Mouse (Mus musculus): Measurements from ENCODE around the gene Ptch2. TPM values are rescaled to one million over a fixed set of nuclear protein-coding genes. Genes with fewer than 3 reads are reported as not detected.

The Ptch2 gene
- polyA plus RNA-seq, 1 experiment from 2014 or later: 3.6 TPM

DNA sequence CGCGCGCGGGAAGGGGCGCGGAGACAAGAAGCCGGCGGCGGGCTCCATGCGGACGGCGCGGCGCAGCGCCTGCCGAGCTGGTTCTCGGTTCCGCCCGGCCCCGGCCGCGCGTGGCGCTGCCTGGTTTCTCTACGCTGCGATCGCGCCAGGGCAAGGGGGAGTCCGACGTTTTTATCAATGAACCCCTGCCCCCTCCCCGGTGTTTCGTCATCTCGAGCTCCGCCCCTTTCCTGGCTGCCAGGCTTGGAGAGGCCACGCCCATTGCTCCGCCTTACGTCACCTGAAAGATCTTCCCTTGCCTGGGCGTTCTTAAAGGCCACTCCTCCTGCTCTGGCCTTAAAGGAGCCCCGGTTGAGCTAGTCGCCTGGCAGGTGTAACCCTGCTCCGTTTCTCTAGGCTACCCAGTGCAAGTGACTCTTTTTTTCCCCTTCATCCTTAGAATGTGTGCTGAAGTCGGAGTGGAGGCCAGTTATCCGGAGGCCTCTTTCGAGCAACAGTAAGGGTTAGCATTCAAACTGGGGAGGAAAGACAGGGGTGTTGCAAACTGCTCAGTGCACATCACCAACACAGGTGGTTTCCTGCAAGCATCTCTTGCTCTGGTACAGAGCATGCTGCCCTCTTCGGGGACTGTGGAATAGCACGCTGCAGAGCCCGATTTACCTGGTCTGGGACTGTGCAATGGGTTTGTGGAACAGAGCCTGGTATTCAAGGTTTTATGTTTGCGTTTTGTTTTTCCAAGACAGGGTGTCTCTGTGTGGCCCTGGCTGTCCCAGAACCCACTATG lies 38.1 kb downstream of the Ptch2 start, which contains the start of gene Plk3:
TSS of gene Plk3 (minus strand) at position 147 of the 784 bp plus-strand sequence.
- Histone ChIP-seq H3K9ac (replicated peaks; ENCODE audit: low read depth) (peak within 1 kb of the TSS; percentile 78), H3K4me2 (replicated peaks; ENCODE audit: low read depth, low read length) (peak within 1 kb of the TSS; percentile 99), H3K27ac (ENCODE audit: low read length) (0 out of 2 replicates have a peak within 1 kb of the TSS, but pooled peaks have one; percentile 9), H3K4me1 (ENCODE audit: insufficient read depth, low read depth, low read length) (peaks cover 3% of the 10 kb centered on the region), H3K4me3 (ENCODE audit: low read depth, low read length) (peak within 1 kb of the TSS; percentile 85), H3K36me3 (ENCODE audit: insufficient read depth, low read length) (no peaks in the 10 kb centered on the region), H3K9me3 (ENCODE audit: low read length) (no peaks in the 10 kb centered on the region), H3K27me3 (replicated peaks; ENCODE audit: insufficient read depth, low read length) (no peaks in the 10 kb centered on the region)
- peak; percentile 97 for DNase-seq (ENCODE audit: low spot score)
- 2% methylated on average over 38 of the region's 48 CpGs for WGBS
- peak; percentile 30; the same call in 1 of the 2 replicates for TF ChIP-seq CTCF (IDR thresholded peaks at IDR 0.05)
- no peak for TF ChIP-seq EP300 (IDR thresholded peaks at IDR 0.05)
- ATAC-seq: peak; percentile 88

DNA sequence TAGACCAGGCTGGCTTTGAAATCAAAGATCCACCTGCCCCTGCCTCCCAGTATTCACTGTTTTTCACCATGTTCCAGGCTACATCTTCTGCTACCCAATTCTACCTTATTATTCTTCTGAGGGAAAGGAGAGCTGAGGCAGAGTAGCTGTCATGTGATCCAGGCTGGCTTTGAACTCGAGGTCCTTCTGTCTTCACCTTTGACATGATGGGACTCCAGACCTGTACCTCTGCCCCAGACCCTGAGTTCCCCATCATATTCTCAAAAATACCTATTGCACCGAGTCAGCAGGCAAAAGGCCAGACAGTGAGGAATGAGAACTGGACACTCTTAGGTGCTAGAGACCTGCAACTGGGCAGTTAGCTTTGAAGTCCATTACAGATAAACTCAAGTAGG lies 38.7 kb downstream of the Ptch2 start:
- DNase-seq (ENCODE audit: low spot score): no peak
- no peak overlapping the region for H3K9ac ChIP-seq (replicated peaks; ENCODE audit: low read depth)
- H3K27me3 ChIP-seq (replicated peaks; ENCODE audit: insufficient read depth, low read length): no peaks in the 10 kb centered on the region
- H3K4me3 ChIP-seq (ENCODE audit: low read depth, low read length): no peak overlapping the region
- 13% methylated on average over 2 of the region's 2 CpGs for WGBS
- TF ChIP-seq CTCF (IDR thresholded peaks at IDR 0.05) (no peak), EP300 (IDR thresholded peaks at IDR 0.05) (no peak)
- no peaks in the 10 kb centered on the region for H3K36me3 ChIP-seq (ENCODE audit: insufficient read depth, low read length)
- peaks cover 3% of the 10 kb centered on the region for H3K4me1 ChIP-seq (ENCODE audit: insufficient read depth, low read depth, low read length)
- no peak overlapping the region for H3K27ac ChIP-seq (ENCODE audit: low read length)
- H3K4me2 ChIP-seq (replicated peaks; ENCODE audit: low read depth, low read length): no peak overlapping the region
- ATAC-seq: no peak
- no peaks in the 10 kb centered on the region for H3K9me3 ChIP-seq (ENCODE audit: low read length)

DNA sequence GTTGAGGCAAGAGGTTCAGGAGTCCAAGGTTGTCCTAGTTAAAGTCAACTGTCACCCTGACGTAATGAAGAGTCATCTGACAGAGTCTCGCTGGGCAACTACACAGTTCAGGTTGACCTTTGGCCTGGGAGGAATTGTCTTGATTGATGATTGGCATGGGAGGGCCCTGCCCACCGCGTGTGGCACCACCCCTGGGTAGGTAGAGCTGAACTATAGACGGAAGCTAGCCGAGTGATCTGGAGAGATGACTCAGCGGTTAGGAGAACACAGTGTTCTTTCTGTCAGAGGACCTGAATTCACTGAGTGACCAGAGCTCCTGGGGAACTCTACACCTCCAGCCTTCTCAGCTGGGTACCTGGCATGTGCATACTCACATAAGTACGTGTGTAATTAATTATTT lies 40.2 kb downstream of the Ptch2 start:
- peak; percentile 86 for DNase-seq (ENCODE audit: low spot score)
- H3K27ac ChIP-seq (ENCODE audit: low read length): peak overlapping the region; percentile 69
- WGBS: 18% methylated on average over 8 of the region's 8 CpGs

DNA sequence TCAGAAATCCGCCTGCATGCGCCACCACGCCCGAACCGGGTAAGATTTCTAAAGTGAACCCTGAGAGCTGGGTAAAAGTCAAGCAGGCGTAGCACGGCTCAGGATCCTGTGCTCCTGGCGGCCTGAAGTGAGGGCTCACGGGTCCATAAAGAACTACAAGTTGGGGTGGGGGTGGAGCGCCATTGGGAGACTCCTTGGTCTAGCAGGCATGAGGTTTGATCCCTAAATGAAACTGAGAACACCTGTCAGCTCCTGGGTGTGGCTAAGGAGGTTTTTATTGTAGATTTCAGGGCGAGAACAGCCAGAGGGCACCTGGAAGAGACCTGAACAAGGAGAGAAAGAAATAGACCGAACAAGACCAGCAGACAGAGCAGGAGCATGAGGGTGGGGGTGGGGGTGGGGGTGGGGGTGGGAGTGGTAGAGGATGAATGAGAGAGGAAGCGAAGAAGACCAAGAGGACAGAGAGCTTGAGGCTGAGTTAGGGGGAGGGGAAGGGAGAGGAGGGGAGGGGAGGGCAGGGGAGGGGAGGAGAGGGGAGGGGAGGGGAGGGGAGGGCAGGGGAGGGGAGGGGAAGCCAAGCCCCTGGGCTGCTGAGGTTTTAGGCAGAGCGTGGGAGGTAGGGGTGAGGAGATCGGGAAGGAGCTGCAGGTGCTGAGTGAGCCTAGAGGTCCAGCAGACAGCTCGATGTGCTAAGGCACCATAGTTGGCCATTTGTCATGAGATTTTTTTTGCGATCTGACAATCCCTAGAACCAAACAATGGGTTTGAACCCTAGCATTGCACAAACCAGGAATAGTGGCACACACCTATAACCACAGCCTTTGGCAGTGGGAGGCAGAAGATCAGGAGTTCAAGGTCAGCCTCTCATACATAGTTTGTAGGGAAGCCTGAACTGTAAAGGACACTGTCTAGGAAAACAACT lies 42.7 kb downstream of the Ptch2 start:
- Histone ChIP-seq H3K27ac (ENCODE audit: low read length) (no peak overlapping the region), H3K4me3 (ENCODE audit: low read depth, low read length) (no peak overlapping the region), H3K4me2 (replicated peaks; ENCODE audit: low read depth, low read length) (no peak overlapping the region), H3K36me3 (ENCODE audit: insufficient read depth, low read length) (no peaks in the 10 kb centered on the region), H3K9me3 (ENCODE audit: low read length) (no peaks in the 10 kb centered on the region), H3K27me3 (replicated peaks; ENCODE audit: insufficient read depth, low read length) (no peaks in the 10 kb centered on the region), H3K4me1 (ENCODE audit: insufficient read depth, low read depth, low read length) (no peaks in the 10 kb centered on the region; the same call in 1 of the 2 replicates), H3K9ac (replicated peaks; ENCODE audit: low read depth) (no peak overlapping the region)
- no peak for DNase-seq (ENCODE audit: low spot score)
- WGBS: 63% methylated on average over 16 of the region's 17 CpGs
- ATAC-seq: no peak
- TF ChIP-seq CTCF (IDR thresholded peaks at IDR 0.05) (no peak), EP300 (IDR thresholded peaks at IDR 0.05) (no peak)

More for the DNA sequence above, 40.2 kb downstream of the Ptch2 start:
- Histone ChIP-seq H3K9me3 (ENCODE audit: low read length) (no peaks in the 10 kb centered on the region), H3K36me3 (ENCODE audit: insufficient read depth, low read length) (no peaks in the 10 kb centered on the region), H3K4me3 (ENCODE audit: low read depth, low read length) (no peak overlapping the region), H3K4me2 (replicated peaks; ENCODE audit: low read depth, low read length) (no peak overlapping the region), H3K27me3 (replicated peaks; ENCODE audit: insufficient read depth, low read length) (no peaks in the 10 kb centered on the region), H3K9ac (replicated peaks; ENCODE audit: low read depth) (no peak overlapping the region), H3K4me1 (ENCODE audit: insufficient read depth, low read depth, low read length) (peaks cover 3% of the 10 kb centered on the region)
- peak; percentile 68 for ATAC-seq
- TF ChIP-seq CTCF (IDR thresholded peaks at IDR 0.05) (no peak), EP300 (IDR thresholded peaks at IDR 0.05) (peak; percentile 88)

DNA sequence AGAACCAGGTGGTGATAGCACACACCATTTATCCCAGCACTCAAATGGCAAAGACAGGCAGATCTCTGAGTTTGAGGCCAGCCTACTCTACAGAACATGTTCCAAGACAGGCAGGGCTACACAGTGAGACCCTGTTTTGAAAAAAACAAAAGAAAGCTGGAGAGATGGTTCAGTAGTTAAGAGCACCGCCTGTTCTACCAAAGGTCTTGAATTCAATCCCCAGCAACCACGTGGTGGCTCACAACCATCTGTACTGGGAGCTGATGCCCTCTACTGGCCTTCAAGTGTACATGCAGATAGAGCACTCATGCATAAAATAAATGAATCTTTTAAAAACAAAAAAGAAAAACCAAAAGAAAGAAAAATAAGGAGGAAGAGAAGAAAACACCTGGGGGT lies 43.3 kb downstream of the Ptch2 start:
- no peak overlapping the region for H3K4me3 ChIP-seq (ENCODE audit: low read depth, low read length)
- no peaks in the 10 kb centered on the region for H3K9me3 ChIP-seq (ENCODE audit: low read length)
- no peak overlapping the region for H3K4me2 ChIP-seq (replicated peaks; ENCODE audit: low read depth, low read length)
- peak; percentile 73 for DNase-seq (ENCODE audit: low spot score)
- ATAC-seq: peak; percentile 35; the same call in 1 of the 2 replicates
- H3K27ac ChIP-seq (ENCODE audit: low read length): no peak overlapping the region
- H3K4me1 ChIP-seq (ENCODE audit: insufficient read depth, low read depth, low read length): no peaks in the 10 kb centered on the region; the same call in 1 of the 2 replicates
- TF ChIP-seq CTCF (IDR thresholded peaks at IDR 0.05): peak; percentile 83
- TF ChIP-seq EP300 (IDR thresholded peaks at IDR 0.05): no peak
- no peaks in the 10 kb centered on the region for H3K27me3 ChIP-seq (replicated peaks; ENCODE audit: insufficient read depth, low read length)
- H3K36me3 ChIP-seq (ENCODE audit: insufficient read depth, low read length): no peaks in the 10 kb centered on the region
- 1% methylated on average over 2 of the region's 2 CpGs for WGBS
- H3K9ac ChIP-seq (replicated peaks; ENCODE audit: low read depth): no peak overlapping the region

DNA sequence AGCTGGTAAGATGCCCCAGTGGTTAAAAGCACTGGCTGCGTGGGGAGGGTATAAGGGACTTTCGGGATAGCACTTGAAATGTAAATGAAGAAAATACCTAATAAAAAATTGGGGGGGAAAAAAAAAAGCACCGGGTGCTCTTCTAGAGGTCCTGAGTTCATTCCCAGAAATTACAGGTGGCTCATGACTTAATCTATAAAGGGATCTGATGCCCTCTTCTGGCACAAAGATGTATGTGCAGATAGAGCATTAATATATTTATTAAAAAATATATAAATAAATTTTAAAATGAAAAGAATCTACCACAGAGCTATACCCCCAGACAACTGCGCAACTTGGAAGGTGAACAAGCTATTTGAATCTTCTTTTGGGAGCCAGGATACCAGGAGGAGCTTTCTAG lies 44.7 kb downstream of the Ptch2 start:
- 36% methylated on average over 4 of the region's 4 CpGs for WGBS
- no peaks in the 10 kb centered on the region for H3K9me3 ChIP-seq (ENCODE audit: low read length)
- no peaks in the 10 kb centered on the region for H3K36me3 ChIP-seq (ENCODE audit: insufficient read depth, low read length)
- H3K4me2 ChIP-seq (replicated peaks; ENCODE audit: low read depth, low read length): no peak overlapping the region
- H3K27ac ChIP-seq (ENCODE audit: low read length): no peak overlapping the region
- H3K4me1 ChIP-seq (ENCODE audit: insufficient read depth, low read depth, low read length): no peaks in the 10 kb centered on the region
- DNase-seq (ENCODE audit: low spot score) (peak; percentile 68), ATAC-seq (no peak)
- no peak overlapping the region for H3K4me3 ChIP-seq (ENCODE audit: low read depth, low read length)
- H3K9ac ChIP-seq (replicated peaks; ENCODE audit: low read depth): no peak overlapping the region
- no peak for TF ChIP-seq EP300 (IDR thresholded peaks at IDR 0.05)
- TF ChIP-seq CTCF (IDR thresholded peaks at IDR 0.05): peak; percentile 53
- H3K27me3 ChIP-seq (replicated peaks; ENCODE audit: insufficient read depth, low read length): no peaks in the 10 kb centered on the region
